Mouse (Mus musculus) heart, postnatal 4 days (tissue): ENCODE measurements around the gene Gm49396. TPM values are rescaled to one million over a fixed set of nuclear protein-coding genes. Genes with fewer than 3 reads are reported as not detected.

Experiments used
- DNase-seq: peaks from one replicate; pipeline ENCODE4 v3.0.0; 2021
- total RNA-seq, 2 experiments: library from RNA; stranded (reverse); gene quantifications; 2 replicates each; pipeline ENCODE4 v1.2.3; 2021

Gene Gm49396
- 1 to 10 TPM; 2.1 to 3.1 TPM for total RNA-seq

GRCm38 (mm10) chr7:30563117-30563905 lies at the start of gene Gm49396, which contains the start of the genes U2af1l4 and Psenen:
Gene Gm49396 (plus strand): TSS chr7:30563344.
Gene U2af1l4 (plus strand): TSS chr7:30563301.
Gene Psenen (minus strand): TSS chr7:30563627.
- DNase-seq = peak; percentile 97

DNA sequence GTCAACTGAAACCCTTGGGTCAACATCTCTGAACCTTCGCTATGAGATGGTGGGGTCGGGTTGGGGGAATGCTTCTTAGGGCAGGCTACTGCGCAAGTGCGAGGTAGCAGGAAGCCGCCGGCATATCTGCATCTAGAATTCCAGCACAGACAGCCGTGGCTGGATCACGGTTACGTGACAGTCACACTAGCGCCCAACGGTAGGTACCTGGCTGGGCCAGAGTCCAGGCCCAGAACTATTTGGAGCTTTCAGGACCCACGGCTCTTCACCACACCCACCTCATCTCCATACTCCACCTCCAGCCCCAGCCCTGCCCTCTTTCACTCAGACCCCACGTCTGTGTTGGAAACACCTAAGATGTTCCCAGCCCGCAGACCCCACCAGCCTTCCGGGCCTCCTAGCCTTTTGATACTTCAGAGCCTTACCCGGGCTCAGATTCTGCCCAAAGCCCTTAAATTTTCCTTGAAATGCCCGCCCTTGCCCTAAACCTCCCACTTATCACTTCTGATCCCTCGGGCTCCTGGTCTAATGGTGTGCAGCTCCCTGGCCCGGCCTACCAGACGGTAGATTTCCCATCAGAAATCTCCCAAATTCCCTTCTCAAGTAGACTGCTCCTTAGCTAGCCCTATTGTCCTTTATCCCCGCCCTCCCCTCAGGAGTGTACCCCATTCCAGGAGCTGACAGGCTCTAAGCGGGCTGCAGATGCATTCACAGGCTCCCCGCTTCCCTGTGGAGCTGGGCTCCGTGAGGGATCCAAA lies 48.0 kb upstream of the Gm49396 start:
- DNase-seq = no peak

DNA sequence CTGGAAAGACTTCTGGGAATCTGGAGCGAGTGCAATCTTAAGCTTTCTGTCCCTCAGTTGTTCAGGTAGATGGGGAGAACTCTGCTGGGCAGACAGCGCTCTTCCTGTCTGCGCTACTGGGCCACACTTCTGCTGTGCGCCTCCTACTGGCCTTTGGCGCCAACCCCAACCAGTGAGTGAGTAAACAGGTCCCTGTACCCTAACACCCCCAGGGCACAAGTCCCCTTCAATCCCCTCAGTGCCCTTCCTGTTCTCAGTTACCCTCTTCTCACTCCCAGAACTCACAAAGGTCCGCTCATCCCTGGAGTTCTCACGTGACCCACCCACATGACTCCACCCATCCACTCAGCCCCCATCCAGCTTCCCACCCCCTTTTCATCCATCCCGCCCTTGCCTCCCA lies 44.8 kb upstream of the Gm49396 start:
- no peak for DNase-seq

GRCm38 (mm10) chr7:30520396-30520795 lies 42.7 kb upstream of the Gm49396 start:
- DNase-seq = no peak

DNA sequence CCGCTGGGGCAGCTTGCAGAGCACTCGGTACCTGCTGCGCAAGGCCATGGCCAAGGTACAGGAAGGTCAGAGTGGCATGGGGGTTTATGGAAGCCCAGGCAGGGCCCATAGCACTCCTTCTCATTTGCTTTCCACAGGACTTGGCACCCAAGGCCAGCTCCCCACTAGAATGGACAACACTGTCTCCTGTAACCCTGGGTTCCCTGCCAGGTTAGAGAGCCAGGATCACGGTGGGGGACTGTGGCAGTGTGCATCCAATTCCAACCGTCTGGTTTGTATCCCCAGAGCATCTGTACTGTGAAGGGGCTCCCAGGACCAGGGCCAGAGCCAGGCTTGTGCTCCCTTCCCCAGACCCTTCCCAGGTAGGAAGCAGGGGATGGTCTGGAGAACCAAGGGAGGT lies 42.3 kb upstream of the Gm49396 start:
- DNase-seq = no peak

DNA sequence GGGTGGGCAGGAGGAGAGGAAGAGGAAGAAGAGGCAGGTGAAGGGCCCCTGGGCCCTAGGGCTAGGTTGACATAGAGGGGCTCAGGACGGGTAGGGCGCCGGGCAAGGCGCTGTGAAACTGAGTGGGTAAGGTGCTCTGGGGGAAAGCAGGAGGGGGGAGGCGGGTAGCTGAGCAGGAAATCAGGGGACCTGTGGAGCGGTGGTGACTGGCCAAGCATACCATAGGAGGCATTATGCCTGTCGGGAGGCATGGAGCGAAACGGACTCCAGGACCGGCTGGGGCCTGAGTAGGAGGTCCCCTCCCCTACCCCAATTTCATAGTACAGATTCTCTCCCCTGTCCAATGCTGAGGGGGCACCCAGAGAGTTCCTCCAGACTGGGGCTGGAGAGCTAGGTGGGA lies 40.3 kb upstream of the Gm49396 start:
- DNase-seq = no peak

- DNase-seq = no peak
Measured at GRCm38 (mm10) chr7:30524487-30524886, 38.7 kb upstream of the Gm49396 start.

DNA sequence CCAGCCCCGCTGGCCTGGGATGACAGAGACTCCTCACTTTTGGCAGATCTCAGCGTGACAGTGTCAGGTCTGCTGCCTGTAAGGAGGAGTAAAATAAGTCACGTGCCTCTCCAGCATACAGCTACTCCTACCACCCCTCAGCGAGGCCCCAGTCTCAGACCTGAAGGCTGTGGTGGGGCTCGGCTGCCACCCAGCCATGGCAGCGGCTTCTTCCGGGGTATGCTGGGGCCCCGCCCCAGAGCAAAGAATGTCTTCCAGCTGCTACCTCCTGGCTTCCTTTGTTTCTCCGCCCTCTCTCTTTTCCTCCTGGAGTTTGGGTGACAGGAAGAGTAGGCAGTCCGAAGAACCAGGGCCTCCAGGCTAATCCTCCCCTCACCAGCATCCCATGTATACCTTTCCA lies 37.2 kb upstream of the Gm49396 start:
- DNase-seq = no peak

DNA sequence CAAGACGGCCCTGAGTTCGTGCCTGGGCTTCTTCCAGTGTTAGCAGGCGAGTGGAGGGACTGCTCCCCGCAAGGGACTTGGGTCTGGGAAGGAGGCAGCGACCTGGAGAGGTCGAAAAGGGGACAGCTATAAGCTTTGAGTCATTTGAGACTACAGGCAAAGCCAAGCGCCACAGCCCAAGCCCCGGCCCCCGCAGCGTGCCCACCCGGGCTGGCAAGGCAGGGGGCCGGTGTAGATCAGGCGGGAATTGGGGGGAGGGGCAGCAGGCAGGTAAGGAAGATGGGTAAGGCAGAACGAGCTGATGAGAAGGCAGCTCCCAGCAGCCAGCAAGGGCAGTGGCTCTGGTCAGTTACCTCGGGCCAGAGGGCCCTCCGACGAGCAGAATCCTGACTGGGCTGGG lies 36.7 kb upstream of the Gm49396 start:
- no peak for DNase-seq

GRCm38 (mm10) chr7:30526981-30527380 lies 36.2 kb upstream of the Gm49396 start:
- DNase-seq = no peak

DNA sequence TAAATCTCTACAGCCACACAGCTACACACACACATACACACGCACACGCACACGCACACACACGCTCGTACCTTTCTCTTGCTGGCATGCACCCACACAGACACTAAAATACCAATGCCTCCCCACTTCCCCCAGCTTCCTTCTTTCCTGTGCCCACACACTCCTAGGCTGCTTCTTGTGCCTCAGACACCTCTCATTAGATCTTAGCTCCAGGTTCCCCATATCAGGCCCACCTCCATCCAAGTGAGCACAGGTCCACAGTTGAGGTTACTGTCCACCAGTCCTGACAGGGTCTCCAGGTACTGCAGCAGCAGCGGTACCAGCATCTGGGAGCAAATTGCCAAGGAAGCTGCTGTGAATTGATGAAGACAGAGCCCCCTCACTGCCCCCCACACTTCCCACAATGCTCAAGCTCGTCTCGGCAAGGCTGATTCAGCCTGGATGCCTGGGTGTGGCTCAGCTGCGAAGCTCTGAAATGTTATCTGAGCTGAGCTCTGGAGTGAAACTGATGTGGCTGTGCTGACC lies 31.8 kb upstream of the Gm49396 start:
- no peak for DNase-seq

GRCm38 (mm10) chr7:30532931-30533330 lies 30.2 kb upstream of the Gm49396 start:
- DNase-seq = peak; percentile 70

DNA sequence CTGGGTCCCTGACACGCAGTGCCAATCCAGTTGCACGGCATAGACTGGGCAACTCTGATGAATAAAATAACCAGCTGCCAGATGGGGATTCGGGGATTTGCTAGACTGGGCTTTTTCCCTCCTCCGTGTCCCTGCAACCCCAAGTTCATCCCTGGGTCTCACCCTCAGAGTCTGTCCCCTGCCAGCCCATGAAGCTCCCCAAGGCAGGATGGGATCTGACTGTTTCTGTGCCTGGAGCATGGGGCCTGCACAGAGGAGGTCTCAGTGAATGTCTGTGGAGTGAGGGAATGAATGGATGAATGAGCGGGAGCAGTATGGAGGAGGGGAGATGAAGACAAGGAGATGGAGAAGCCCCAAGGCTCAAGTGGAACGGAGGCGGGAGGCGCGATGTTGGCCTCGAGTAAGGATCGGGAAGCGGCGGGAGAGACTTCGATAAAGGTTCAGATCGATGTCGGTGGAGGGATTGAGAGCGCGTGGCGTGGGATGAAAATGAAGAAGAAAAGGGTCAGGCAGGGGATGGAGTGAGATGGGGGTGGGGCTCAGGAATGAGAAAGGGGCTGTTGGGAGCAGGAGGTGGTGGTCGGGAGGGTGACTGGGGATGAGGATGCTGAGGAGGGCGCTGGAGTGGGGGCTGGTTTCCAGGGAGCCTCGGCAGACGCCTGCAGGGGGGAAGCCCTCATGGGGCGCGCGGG lies 29.1 kb upstream of the Gm49396 start:
- no peak for DNase-seq

DNA sequence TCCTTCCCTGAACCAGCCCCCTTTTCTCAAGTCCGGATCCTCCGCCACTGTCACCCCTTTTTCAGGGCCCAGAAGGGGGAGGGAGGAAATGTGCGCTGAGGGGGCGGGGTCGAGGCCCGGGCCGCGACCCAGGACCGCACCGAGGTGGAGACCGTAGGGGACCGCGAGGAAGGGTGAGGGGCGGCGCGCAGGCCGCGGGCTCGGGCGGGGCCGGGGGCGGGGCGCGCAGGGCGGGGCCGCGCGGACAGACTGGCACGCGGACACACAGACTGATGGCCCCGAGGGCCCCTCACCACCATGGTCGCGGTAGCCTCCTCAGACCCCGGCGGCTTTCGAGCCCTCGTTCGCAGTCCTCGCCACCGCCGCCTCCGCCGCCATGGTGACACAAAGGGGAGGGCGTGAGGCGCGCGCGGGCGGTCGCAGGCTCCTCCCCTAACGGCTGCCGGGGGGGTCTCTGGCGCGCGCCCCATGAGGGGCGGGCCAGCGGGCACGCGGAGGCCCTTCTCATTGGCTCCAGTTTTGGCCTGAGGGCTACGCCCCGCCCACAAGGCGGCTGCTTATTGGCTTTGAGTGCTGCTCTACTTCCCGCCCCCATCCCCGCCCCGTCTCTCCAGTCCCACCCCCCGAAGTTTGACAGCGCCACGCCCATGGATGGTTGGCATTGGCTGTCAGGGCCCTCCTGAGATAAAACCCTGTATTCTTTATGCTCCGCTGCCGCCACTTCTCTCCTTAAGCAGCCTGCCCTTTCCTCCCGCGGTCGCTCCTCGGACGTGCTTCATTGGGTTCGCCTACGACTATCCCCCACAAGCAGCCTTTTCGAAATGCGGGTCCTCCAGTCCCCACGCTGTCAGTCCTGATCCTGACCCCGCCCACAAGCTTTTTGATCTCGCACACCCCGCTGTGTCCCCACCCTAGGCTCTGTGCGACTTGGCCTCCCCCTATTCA lies 28.2 kb upstream of the Gm49396 start, which contains the start of gene Arhgap33:
Arhgap33 (minus strand) TSS at position 428 of the 945 bp plus-strand sequence.
- DNase-seq = peak; percentile 97

DNA sequence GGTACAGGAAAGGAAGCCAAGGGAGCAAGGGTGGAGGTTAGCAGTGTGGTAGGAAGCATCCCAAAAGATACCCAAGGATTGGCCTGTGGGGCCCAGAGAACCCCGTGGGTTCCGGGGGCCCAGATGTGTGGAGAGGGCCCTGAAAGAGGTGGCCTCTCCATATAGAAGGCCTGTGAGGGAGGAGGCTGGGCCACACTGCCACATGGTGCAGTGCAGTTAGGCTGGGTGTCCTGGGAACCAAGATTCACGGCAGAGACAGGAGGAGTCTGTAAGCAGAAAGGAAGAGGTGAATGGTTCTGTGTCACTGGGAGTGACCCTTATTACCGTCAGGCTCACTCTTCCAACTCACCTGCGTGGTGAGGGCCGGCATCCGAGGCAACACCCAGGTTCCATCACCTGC lies 22.6 kb upstream of the Gm49396 start:
- DNase-seq = no peak

DNA sequence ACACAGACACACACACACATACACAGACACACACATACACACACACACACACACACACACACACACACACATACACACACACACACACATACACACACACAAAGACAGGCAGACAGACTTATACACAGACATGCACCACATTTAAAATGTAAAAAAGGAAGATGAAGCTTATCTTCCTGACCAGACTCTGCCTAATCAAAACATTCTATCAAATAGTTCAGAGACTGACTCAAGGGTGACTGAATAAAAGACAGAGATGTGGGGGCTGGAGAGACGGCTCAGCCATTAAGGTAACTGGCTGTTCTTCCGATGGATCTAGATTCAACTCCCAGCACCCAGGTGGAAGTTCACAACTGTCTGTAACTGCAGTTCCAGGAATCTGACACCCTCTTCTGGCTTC lies 18.8 kb upstream of the Gm49396 start:
- DNase-seq = no peak

DNA sequence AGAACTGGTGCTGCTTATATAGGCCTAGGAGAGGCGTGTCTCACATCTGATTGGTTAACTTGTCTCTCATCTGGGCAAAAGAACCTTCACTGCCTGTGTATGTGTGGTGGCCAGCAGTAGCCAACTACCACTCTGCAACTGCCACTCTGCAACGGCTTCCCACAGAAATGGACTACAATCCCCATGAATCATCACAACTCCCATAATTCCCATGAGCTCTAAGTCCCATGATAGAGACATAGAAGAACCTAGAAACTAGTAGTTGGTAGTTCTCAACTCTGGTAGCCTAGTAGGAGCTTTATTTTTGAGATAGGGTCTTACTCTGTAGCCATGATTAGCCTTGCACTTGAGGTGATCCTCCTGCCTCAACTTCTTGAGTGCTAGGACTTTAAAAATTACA lies 13.3 kb upstream of the Gm49396 start:
- DNase-seq = no peak

DNA sequence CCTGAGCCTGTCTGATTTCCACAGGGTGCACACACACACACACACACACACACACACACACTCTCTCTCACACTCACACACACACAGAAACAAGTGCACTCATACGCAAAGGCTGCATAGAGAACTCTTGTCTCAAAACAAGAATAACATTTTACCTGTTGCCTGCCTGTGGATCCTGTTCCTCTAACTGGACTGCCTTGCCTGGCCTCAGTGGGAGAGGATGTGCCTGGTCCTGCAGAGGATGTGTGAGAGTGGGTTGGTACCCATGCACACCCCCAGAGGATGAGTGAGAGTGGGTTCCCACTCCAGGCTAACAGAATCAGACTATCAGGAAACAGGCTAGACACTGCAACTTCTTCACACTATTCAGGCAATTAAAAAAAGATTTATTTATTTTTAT lies 12.5 kb upstream of the Gm49396 start:
- no peak for DNase-seq

DNA sequence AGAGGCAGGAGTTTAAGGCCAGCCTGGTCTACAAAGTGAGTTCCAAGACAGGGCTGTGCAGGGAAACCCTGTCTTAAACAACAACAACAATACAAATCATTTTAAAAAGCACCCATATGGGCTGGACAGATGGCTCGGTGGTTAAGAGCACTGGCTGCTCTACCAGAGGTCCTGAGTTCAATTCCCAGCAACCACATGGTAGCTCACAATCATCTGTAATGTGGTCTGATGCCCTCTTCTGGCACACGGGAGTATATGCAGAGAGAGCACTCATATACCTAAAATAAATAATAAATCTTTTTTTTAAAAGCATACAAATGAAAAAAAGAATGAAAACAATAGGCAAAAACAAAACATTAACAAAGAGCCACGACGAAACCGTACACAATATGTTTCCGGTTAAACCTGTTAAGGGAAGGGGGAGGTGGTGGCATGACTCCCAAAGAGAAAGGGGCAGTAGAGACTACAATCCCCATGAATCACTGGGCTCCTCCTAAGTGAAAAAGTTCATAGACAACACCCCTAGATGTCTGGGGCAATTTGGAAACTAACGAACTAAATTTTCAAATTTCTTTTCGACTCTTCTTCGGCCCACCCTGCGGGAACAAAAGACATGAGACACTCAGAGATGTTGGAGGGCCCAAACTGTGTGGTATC lies 11.6 kb upstream of the Gm49396 start:
- DNase-seq = no peak

DNA sequence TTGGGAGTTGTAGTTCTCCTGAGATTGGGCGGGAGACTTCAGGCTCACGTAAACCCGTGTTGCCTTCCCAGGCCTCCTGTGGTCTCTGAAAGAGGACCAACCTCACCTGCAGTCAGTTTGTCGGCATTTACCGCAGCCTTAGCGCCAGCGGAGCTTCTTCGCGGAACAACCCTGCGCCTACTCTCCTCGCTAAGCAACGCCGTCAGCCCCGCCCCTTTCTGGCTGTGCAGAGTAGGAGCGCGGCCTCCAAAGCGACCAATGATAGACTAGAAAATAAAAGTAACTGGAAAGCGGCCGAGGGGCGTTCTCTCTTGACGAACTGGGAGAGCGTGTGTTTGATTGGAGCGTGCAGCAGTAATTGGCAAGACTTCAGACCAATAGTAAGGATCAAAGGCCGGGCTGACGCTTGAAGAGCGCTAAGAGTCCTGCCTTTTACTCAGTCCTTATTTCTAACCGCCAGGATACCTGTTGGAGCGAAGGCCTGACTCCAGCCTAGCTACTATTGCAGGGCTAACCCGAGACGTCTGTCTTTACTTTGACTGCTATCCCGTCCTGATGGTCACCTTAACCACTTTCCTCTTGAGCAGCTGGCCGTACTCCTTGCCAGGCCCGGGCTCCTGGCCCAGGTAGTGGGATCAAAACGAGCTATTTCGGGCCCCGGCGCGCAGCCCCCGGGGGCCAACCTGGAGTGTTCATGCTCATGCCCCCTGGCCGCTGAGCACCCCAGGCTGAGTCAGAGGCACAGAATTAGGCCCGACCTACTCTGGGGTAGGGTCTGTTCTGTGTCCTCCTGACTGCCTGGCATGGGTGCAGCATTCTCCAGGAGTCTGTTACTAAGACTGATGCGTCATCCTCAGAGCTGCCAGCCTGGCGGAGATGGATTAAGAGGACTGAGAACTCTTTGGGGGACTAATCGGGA lies 10.8 kb upstream of the Gm49396 start, which contains the start of the genes Hspb6 and Proser3:
Hspb6 (plus strand) TSS at position 77 of the 919 bp plus-strand sequence.
Proser3 (minus strand) TSS at position 198 of the 919 bp plus-strand sequence.
- peak; percentile 97 for DNase-seq
